Comparison of ENCODE assay signal across 8 mouse cellular contexts in the genomic region with DNA sequence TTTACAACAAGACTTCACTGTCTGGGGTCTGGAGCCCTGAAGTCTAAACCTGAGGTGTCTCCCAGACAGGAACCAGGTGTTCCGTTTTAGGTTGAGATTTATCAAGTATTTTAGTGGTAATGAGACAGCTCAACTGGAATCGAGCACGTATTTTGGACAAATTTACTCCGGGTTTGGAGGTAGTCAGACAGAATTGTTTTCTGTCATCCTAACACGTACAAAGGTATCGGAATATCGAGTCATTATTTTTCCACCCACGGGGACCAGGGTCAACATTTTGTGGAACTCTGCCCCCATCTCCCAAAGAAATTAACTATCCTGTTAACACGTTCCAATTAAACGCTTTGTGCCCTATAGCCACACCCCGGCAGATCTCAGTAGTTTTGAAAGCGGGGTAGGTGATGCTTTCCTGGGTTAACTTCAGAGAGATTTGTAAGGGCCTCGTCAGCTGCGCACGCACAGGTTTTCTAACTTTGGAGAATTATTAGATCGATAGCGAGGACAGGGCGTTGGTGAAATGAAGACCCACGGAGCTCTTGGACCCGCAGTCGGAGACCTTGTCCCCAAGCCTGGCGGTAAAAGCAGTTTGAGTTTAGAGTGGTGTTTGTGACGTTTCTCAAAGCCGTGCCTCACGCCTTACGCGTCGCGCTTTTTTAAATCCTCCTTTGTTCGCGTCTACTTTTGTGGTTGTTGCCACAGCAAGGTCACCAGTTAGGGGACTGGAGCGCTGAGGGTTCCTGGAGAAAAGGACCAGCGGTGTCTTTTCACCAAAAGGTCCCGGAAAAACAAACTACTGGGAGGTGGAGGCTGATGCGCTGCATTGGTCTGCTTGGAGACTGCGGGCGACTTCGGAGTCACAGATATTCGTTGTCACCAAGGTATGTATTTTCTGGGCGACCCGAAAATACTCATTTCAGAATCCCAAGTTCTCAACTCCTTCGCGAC. TPM values are rescaled to one million over a fixed set of nuclear protein-coding genes. Genes with fewer than 3 reads are reported as not detected.
DNase-seq lines count a peak whose midpoint lies in the region; ATAC-seq and TF ChIP-seq lines count a peak whose summit lies in the region.

No protein-coding gene starts in this region.

- H3K4me3 ChIP-seq in gastrocnemius, adult 2 months, result peak overlapping the region; percentile 60
- peak overlapping the region; percentile 3 to 60 (median 35) for H3K4me3 ChIP-seq in CH12.LX (replicated peaks in 1 of 3; ENCODE audit: low read depth in 2 of 3, low read length in 2 of 3, poor library complexity in 1 of 3)
- H3K4me3 ChIP-seq in forebrain, embryonic 15.5 days, result peak overlapping the region; percentile 44
- H3K4me3 ChIP-seq in liver, embryonic 15.5 days (replicated peaks), result peak overlapping the region; percentile 51

- H3K36me3 ChIP-seq in CH12.LX (replicated peaks in 1 of 2; ENCODE audit: control insufficient read depth in 1 of 2, insufficient read depth in 1 of 2, low read length in 1 of 2), result no peaks in the 10 kb centered on the region
- H3K36me3 ChIP-seq in forebrain, embryonic 15.5 days, result no peaks in the 10 kb centered on the region
- H3K36me3 ChIP-seq in liver, embryonic 15.5 days (replicated peaks), result no peaks in the 10 kb centered on the region

- peak overlapping the region; percentile 60; the same call in 1 of the 2 replicates for H3K4me2 ChIP-seq in CH12.LX (ENCODE audit: insufficient read depth, low read depth, poor library complexity, severe bottlenecking)
- H3K4me2 ChIP-seq in forebrain, embryonic 15.5 days (replicated peaks), result peak overlapping the region; percentile 84
- H3K4me2 ChIP-seq in liver, embryonic 15.5 days, result peak overlapping the region; percentile 76

- no peaks in the 10 kb centered on the region for H3K79me2 ChIP-seq in CH12.LX (replicated peaks; ENCODE audit: control insufficient read depth, extremely low read depth, insufficient read depth, poor library complexity, severe bottlenecking)

- TF ChIP-seq EP300 in CH12.LX (IDR thresholded peaks at IDR 0.05; ENCODE audit: low read length), result no peak

- ATAC-seq in forebrain, embryonic 15.5 days (replicated peaks), result no peak
- no peak for ATAC-seq in liver, embryonic 15.5 days (ENCODE audit: insufficient read depth)

- no peak for TF ChIP-seq POLR2A in CH12.LX (IDR thresholded peaks at IDR 0.05; ENCODE audit: low read depth, low read length)

- intact Hi-C loops in gastrocnemius, adult 2 months (cut with DNase I), result no loop called here
- intact Hi-C loops in left cerebral cortex, postnatal 4 days (cut with DNase I), result no loop called here

- peaks cover 5% of the 10 kb centered on the region for H3K27me3 ChIP-seq in CH12.LX (replicated peaks)
- peaks cover 40% of the 10 kb centered on the region for H3K27me3 ChIP-seq in forebrain, embryonic 15.5 days
- peaks cover 75% of the 10 kb centered on the region for H3K27me3 ChIP-seq in liver, embryonic 15.5 days

- no peak for TF ChIP-seq RAD21 in CH12.LX (IDR thresholded peaks at IDR 0.05; ENCODE audit: low read depth, low read length)

- DNase-seq in gastrocnemius, adult 2 months, result no peak
- no peak for DNase-seq in gastrocnemius, postnatal 25 days
- DNase-seq in CH12.LX (ENCODE audit: extremely low read depth), result no peak
- peak; percentile 3 for DNase-seq in yolk sac, embryonic 10.5 days (ENCODE audit: low spot score)
- DNase-seq in layer of hippocampus, adult 11-12 months (ENCODE audit: low spot score), result no peak
- no peak for DNase-seq in left cerebral cortex, postnatal 4 days

- in situ Hi-C loops in CH12.LX (cut with MboI; ENCODE audit: low pct_ligation_motif_present, low pct_unique_long_range_greater_than_20kb, low sequenced_read_pairs), result no loop called here

- no peaks in the 10 kb centered on the region for H3K9me3 ChIP-seq in CH12.LX (replicated peaks; ENCODE audit: low read length)
- no peaks in the 10 kb centered on the region for H3K9me3 ChIP-seq in forebrain, embryonic 15.5 days
- H3K9me3 ChIP-seq in liver, embryonic 15.5 days (replicated peaks), result no peaks in the 10 kb centered on the region

- no peak for TF ChIP-seq CTCF in gastrocnemius, adult 2 months (IDR thresholded peaks at IDR 0.05)
- TF ChIP-seq CTCF in CH12.LX (conservative IDR thresholded peaks at IDR 0.05 in 1 of 2, IDR thresholded peaks at IDR 0.05 in 1 of 2; ENCODE audit: low read depth in 2 of 2, low read length in 2 of 2), result no peak

- dilution Hi-C loops in CH12.LX (cut with MboI; ENCODE audit: extremely low pct_ligation_motif_present, extremely low pct_unique_long_range_greater_than_20kb, low sequenced_read_pairs), result no loop called here

- no peak overlapping the region for H3K27ac ChIP-seq in gastrocnemius, adult 2 months
- no peak overlapping the region for H3K27ac ChIP-seq in CH12.LX (ENCODE audit: insufficient read depth, low read depth)
- H3K27ac ChIP-seq in forebrain, embryonic 15.5 days (replicated peaks), result no peak overlapping the region
- H3K27ac ChIP-seq in liver, embryonic 15.5 days (replicated peaks), result no peak overlapping the region

- WGBS in forebrain, embryonic 15.5 days, result 3% methylated on average over 43 of the region's 43 CpGs
- WGBS in liver, embryonic 15.5 days (ENCODE audit: insufficient replicate concordance), result 3% methylated on average over 43 of the region's 43 CpGs

- no peak overlapping the region for H3K9ac ChIP-seq in CH12.LX (ENCODE audit: insufficient read depth, low read depth)
- H3K9ac ChIP-seq in forebrain, embryonic 15.5 days (replicated peaks), result peak overlapping the region; percentile 27
- no peak overlapping the region for H3K9ac ChIP-seq in liver, embryonic 15.5 days

- peaks cover 7 to 29% of the 10 kb centered on the region in 2 experiments for H3K4me1 ChIP-seq in CH12.LX (ENCODE audit: control insufficient read depth in 1 of 2, insufficient read depth in 2 of 2)
- peaks cover 13% of the 10 kb centered on the region for H3K4me1 ChIP-seq in forebrain, embryonic 15.5 days
- H3K4me1 ChIP-seq in liver, embryonic 15.5 days (replicated peaks), result peaks cover 14% of the 10 kb centered on the region

TF ChIP-seq in CH12.LX, 34 proteins besides CTCF, POLR2A, EP300 and RAD21:
- TF ChIP-seq MYC (IDR thresholded peaks at IDR 0.05; ENCODE audit: low read depth, low read length) (no peak), PAX5 (IDR thresholded peaks at IDR 0.05; ENCODE audit: low read length) (no peak)

RNA-seq across cellular contexts. Expression of a gene that starts 26.6 kb away (rescaled TPM):
- total RNA-seq in gastrocnemius, adult 2 months (2021), result 10 to 100 TPM in 1 of 2 experiments, 1 to 10 TPM in 1; 8.9 to 12.7 TPM
- total RNA-seq in gastrocnemius, postnatal 25 days (2021), result 10 to 100 TPM in 1 of 2 experiments, 1 to 10 TPM in 1; 8.8 to 10.3 TPM
- total RNA-seq in CH12.LX (2012; rRNA removed), result 10.3 and 12.3 TPM in 2 replicates
- 17.7 and 20.0 TPM in 2 replicates for total RNA-seq in CH12.LX (2014; rRNA removed)
- polyA plus RNA-seq in CH12.LX (2012; ENCODE audit: insufficient read length, low read depth), result 10.3 and 10.5 TPM in 2 replicates
- polyA plus RNA-seq in forebrain, embryonic 15.5 days (2015; fragmentation: Nextera tagmentation; extraction: Ambion mirVana), result 58.3 and 60.9 TPM in 2 replicates
- 11.2 and 12.6 TPM in 2 replicates for polyA plus RNA-seq in liver, embryonic 15.5 days (2015; fragmentation: Nextera tagmentation; extraction: Ambion mirVana)
- 10 to 100 TPM; 42.6 to 49.5 TPM for total RNA-seq in left cerebral cortex, postnatal 4 days (2021)

RNA-seq across cellular contexts. Expression of a gene that starts 28.1 kb away (rescaled TPM):
- 1 to 10 TPM; 3.6 to 3.9 TPM for total RNA-seq in gastrocnemius, adult 2 months (2021)
- 1 to 10 TPM; 2.9 to 3.7 TPM for total RNA-seq in gastrocnemius, postnatal 25 days (2021)
- total RNA-seq in CH12.LX (2012; rRNA removed), result 10.1 and 13.1 TPM in 2 replicates
- total RNA-seq in CH12.LX (2014; rRNA removed), result 14.4 and 15.4 TPM in 2 replicates
- 11.7 and 12.9 TPM in 2 replicates for polyA plus RNA-seq in CH12.LX (2012; ENCODE audit: insufficient read length, low read depth)
- 13.0 and 13.2 TPM in 2 replicates for polyA plus RNA-seq in forebrain, embryonic 15.5 days (2015; fragmentation: Nextera tagmentation; extraction: Ambion mirVana)
- 5.1 and 5.2 TPM in 2 replicates for polyA plus RNA-seq in liver, embryonic 15.5 days (2015; fragmentation: Nextera tagmentation; extraction: Ambion mirVana)
- 1 to 10 TPM; 5.6 to 6.1 TPM for total RNA-seq in left cerebral cortex, postnatal 4 days (2021)
